Mouse (Mus musculus) R1 (cell line): Measurements from ENCODE around the gene Mrps7.
A peak's percentile ranks its signal among the peaks of the same experiment; 100 is the strongest.
"Not testable (repeated sequence)": the region's sequence is repeated elsewhere in the genome, so short reads cannot be mapped to it uniquely, and the experiment has no call there.

Experiments used
- DNase-seq: peaks from one replicate; pipeline ENCODE4 v3.0.0-alpha.2; 2018; ENCODE audit warnings: low read depth, low spot score

Gene Mrps7

GRCm38 (mm10) chr11:115645498-115645897 is 41.8 kb downstream of the Mrps7 start:
- DNase-seq = not testable (repeated sequence)

DNA sequence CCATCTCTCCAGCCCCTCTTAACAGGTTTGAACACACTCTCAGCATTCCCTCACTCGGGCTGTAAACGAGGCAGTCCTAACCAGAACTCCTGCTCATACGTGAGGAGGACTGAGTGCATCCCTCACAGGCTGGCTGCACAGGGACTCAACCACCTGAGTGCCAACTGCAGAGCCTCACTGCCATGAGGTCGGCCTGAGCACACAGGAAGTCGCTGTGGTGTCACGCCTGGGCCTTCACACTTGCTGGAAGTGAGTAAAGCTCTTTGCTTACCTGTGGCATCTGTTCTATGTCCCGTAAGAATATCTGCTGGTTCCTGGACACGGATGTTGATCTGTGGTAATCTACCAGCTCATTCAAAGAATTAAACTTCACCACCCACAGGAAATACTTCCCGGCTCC is 42.7 kb downstream of the Mrps7 start:
- DNase-seq = no peak

GRCm38 (mm10) chr11:115647459-115647858 is 43.7 kb downstream of the Mrps7 start:
- DNase-seq = peak; percentile 89

GRCm38 (mm10) chr11:115649706-115650105 is 46.0 kb downstream of the Mrps7 start:
- DNase-seq = no peak

GRCm38 (mm10) chr11:115651680-115652079 is 48.0 kb downstream of the Mrps7 start:
- no peak for DNase-seq

- DNase-seq = no peak
Measured at GRCm38 (mm10) chr11:115653194-115653593, 49.5 kb downstream of the Mrps7 start.

- no peak for DNase-seq
Measured at GRCm38 (mm10) chr11:115654128-115654527, 50.4 kb downstream of the Mrps7 start.
